Mouse (Mus musculus) yolk sac, embryonic 10.5 days (tissue): ENCODE results near the gene Itprip.
"Not testable (repeated sequence)": the region's sequence is repeated elsewhere in the genome, so short reads cannot be mapped to it uniquely, and the experiment has no call there.

Experiments
- DNase-seq: peaks from one replicate; pipeline ENCODE4 v3.0.0-alpha.2; 2017; ENCODE audit warnings: low spot score

Itprip gene

DNA sequence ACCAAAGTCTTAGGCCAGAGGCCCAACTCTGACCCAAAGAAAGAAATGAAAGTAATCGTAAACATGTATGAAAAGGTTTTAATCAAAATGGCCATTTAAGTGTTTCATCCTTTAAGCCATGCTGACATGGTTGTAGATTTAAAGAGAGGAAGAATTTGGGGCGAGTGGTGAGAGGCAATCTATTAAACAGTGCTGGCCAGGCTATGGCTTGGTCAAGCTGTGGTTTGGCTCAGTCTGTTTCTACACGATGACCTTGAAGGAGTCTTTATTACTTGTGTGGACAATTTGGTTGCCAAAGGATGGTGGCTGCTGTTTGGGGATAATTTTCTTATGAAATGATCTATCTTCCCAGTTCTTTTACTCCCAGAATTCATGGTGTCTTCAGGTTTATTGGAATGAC lies 66.0 kb downstream of the Itprip start:
- DNase-seq, result no peak

DNA sequence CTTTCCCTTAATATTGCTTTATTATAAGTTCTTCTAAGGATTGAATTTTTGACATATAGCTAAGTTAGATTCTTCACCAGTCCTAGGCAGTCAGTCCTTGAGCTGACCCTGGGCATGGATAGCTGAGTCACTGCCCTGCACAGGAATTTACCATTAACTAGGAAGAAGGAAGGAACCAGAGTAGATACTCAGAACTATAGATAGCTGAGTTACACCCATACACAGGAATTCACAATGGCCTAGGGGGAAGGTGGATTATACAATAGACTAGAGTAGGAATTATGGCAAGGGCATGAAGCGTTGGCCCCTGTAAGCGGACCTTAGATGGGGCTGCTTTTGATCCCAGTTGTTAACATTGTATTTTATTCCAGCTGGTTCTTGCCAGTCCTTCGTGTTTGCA lies 67.0 kb downstream of the Itprip start:
- DNase-seq, result not testable (repeated sequence)

GRCm38 (mm10) chr19:47849735-47850134 lies 69.4 kb downstream of the Itprip start:
- DNase-seq, result no peak
